Mouse (Mus musculus) left cerebral cortex, adult 11 months (tissue): ENCODE results near the gene Ctsa.
"Not testable (repeated sequence)": the region's sequence is repeated elsewhere in the genome, so short reads cannot be mapped to it uniquely, and the experiment has no call there.

Experiments used
- DNase-seq: peaks from one replicate; pipeline ENCODE4 v3.0.0; 2022; ENCODE audit warnings: low spot score

The Ctsa gene

DNA sequence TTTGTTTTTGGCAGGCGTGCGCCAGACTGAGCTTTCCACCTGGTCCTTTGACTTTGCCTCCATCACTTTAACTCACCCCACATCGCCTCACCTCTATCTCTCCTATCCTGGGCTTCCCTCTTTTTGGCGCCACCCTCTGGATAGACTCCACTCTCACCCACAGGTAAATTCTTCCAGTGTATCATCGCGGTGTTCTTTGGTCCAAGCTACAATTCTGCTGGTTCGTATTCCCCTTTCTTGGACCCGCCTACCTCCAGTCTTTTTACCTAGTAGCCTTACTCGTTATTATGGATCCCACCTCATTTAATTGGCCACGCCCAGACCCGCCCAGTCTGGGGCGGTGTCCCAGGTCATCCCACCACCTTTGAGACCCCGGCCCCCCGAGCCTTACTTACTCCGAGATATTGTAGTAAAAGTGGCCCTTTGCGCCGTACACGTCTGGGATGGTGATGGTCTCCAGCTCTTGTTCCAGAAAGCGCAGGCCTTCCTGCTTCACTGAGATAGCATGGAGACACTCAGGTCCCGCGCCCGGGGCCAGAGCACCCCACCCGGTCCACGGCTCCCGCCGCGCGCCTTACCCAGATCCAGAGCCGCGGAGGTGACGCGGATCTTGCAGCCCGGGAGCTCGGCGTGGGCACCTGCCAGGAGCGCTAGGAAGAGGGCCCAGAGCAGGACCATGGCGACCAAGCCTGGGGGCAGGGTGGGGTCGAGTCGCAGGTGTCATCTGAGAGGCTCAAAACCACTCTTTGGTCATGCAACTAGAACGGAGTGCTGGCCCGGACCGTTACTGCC lies 23.8 kb downstream of the Ctsa start:
- DNase-seq = no peak

- no peak for DNase-seq
These were observed 24.6 kb downstream of the Ctsa start, which contains the start of gene Pltp for GRCm38 (mm10) chr2:164857101-164857821. Pltp (minus strand) TSS chr2:164857711.

DNA sequence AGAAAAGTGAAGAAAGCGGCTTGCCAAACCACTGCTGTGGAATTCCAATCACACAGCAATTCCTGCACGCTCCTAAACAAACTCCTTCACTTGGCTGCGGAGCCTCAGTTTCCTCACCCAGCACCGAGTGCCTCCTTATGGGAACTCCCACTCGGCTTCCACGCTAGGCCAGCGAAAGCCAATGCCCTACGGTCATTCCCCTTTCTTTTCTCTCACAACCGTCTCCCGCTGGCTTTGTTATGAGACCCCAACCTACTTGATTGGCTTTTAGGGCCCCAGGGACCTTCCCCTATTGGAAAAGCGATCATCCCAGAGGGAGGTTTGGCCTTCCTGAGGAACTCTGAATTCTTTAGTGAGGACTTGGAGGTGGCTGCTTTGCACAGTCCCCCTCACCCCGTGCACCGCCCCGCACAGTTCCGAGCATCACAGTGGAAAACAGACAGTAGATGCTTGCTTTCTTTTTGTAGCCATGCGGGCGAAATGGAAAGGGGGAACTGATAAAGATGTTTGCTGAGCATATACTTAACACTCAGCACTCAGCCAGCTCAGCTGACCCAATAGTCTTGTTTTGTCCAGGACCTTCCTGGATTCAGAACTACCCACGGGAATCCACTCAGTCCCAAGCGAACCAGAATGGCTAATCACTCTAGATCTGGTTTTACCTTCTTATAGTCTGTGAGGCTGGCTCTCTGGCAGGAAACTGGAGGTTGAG lies 25.3 kb downstream of the Ctsa start:
- DNase-seq = no peak

- DNase-seq = no peak
These were observed 26.5 kb downstream of the Ctsa start for GRCm38 (mm10) chr2:164859155-164859554.

- no peak for DNase-seq
These were observed 27.2 kb downstream of the Ctsa start for GRCm38 (mm10) chr2:164859640-164860432.

- no peak for DNase-seq
These were observed 28.4 kb downstream of the Ctsa start for GRCm38 (mm10) chr2:164861094-164861493.

GRCm38 (mm10) chr2:164862179-164862861 lies 29.6 kb downstream of the Ctsa start:
- no peak for DNase-seq

DNA sequence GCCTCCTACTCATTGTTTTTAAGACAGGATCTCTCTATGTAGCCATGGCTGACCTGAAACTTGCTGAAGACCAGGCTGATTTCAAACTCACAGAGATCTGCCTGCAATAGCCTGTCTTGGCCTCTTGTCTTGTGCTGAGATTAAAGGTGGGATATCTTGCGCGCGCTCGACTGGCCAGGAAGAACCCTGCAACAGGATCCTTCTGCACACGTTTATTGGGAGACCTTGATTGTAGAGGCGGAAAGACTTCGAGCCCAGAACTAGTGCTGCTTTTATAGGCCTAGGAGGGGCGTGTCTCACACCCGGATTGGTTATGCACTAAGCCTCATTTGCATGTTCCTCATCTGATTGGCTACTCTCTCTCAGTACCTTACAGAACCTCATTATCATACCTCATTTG lies 30.7 kb downstream of the Ctsa start:
- DNase-seq = not testable (repeated sequence)

GRCm38 (mm10) chr2:164864593-164864992 lies 31.9 kb downstream of the Ctsa start:
- no peak for DNase-seq

DNA sequence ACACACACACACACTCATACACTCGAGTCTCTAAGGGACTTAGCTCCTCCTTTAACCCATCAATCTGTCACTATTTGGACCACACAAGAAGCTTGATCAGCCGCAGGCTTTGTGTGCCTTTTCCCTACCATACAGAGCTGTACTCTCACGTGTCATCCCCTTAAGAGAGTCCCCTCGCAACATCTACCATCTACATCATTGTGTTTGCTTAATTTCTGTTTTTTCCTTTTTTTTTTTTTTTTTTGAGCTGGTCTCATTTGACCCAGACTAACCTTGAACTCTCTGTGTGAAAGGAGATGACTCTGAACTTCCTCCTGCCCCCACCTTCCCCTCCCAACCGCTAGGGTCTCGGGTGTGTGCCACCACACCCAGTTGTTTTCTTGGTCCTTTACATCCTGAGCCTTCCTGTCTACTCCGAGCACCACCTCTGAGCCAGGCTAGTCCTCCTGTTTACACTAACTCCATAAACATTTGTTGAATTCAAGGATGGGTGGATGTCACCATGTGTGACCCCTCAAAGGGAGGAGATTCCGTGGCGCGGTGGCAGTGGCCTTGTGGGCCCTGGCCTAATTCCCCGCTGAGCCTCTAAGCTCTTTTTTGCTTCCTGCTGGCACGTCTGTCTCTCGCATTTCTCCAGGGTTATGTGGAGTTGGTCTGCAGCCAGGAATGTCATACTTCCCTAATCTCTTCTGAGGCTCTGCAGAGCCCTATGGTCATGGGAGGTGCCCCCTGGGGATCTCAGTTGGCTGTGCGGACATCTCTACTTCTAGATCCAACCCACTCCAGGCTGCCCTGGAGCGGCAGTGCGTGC lies 34.3 kb downstream of the Ctsa start:
- no peak for DNase-seq

GRCm38 (mm10) chr2:164867566-164867965 lies 34.9 kb downstream of the Ctsa start:
- DNase-seq = no peak

GRCm38 (mm10) chr2:164868491-164868890 lies 35.8 kb downstream of the Ctsa start:
- no peak for DNase-seq

DNA sequence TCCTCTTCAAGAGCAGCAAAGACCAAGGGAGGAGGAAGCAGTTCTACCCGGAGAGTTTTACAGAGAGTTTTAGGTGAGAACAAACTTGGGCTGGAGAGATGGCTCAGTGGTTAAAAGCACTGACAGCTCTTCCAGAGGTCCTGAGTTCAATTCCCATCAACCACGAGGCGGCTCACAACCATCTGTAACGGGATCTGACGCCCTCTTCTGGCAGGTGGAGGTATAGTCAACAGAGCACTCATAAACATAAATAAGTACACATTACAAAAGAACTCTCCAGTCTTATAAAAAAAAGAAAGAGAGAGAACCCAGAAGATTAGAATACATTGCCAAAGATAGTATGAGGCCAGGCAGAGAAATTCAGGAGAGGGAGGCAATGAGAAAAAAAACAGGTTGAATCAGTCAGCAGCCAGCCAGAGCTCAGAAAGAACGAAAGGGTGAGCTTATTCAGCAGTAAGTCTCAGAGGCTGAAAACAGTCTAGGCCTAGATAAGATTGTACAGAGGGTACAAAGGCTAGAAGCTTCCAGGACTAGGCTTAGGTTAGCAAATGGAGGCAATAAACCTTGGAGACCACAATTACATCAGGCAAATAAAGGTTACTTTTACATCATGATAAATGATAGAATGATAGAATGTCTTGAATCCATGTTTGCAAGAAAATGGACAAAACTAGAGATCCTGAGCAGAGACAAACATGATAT lies 39.1 kb downstream of the Ctsa start:
- DNase-seq = no peak

- DNase-seq = no peak
These were observed 40.9 kb downstream of the Ctsa start for GRCm38 (mm10) chr2:164873621-164874020.

DNA sequence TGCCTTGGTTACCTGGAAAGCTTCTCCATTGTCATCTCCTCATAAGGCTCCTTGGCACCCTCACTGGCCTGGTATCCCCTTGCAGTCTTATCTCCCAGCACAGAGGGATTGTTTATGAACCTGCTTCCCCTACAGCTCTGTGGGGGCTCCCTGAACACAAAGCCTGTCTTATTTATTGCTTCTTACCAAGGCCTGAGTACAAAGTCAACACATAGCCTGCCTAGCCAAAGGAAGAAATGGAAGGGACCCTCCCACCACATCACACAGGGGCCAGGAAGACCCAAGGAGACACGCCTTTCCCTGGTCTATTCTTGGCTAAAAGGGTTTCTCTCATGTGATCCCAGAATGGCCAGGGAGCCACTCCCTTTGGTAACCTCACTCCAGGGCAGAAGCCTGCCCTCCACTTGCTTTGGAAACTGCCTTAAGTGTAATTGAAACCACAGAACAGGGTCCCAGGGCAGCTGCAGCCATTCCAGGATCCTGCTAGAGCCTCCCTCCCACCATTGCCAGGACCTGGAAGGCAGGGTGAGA lies 41.6 kb downstream of the Ctsa start:
- no peak for DNase-seq

GRCm38 (mm10) chr2:164875648-164876047 lies 43.0 kb downstream of the Ctsa start:
- not testable (repeated sequence) for DNase-seq

GRCm38 (mm10) chr2:164877376-164878215 lies 44.9 kb downstream of the Ctsa start:
- DNase-seq = not testable (repeated sequence)

DNA sequence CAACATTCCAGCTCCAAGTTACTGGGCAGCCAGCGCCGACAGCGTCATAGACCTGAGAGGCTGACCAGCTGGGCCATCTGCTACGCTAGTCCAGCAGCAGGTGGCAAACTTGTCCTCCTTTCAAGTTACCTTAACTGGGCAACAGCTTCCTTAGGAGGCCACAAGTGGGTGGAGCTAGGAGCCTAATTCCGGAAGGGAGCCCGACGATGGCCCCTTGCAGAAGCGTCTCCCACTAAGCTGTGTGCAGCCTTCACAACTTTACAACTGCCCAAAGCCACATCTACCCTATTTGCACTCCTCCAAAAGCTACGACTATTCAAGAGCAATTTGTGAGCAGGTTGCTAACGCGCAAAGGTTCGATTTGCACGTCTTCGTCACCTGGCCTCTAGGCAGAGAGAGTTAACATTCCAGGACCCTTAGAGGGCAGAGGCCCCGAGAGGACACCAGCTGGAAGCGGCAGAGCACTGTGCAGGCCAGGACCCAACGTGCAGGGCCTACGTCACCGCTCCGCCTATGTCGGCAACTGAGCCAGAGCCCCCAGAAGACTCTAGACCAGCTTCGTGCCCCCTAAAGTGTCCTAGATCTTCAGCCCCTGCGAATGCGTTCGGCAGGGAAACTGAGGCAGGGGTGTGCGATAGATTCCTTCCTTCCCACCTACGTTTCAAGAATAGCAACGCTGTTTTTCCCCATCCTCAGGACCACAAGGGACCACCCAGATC lies 46.0 kb downstream of the Ctsa start:
- peak; percentile 54 for DNase-seq
